Mouse (Mus musculus) liver, embryonic 14.5 days (tissue): ENCODE measurements around the gene Rpn1. TPM values are rescaled to one million over a fixed set of nuclear protein-coding genes. Genes with fewer than 3 reads are reported as not detected.
"Not testable (repeated sequence)": the region's sequence is repeated elsewhere in the genome, so short reads cannot be mapped to it uniquely, and the experiment has no call there.

Experiments used
- ATAC-seq: fragments of 200-750 bp; cut with Nextera tagmentation; 2 replicates; pipeline ENCODE4 v1.8.0; 2017; ENCODE audit warnings: moderate number of reproducible peaks, mild to moderate bottlenecking, moderate library complexity; ENCODE audit not compliant: insufficient read depth
- DNase-seq, 3 experiments: peaks; one replicate each; pipeline ENCODE4 v3.0.0-alpha.2; 2012 to 2013; ENCODE audit warnings: low read depth in 3 of 3, low spot score in 3 of 3
- H3K27ac ChIP-seq: fragments of 300-500 bp; sonication (generic); 2 replicates; pipeline ENCODE4 v1.5.1; 2014; ENCODE audit warnings: moderate library complexity, mild to moderate bottlenecking, control low read depth, inconsistent platforms
- H3K27me3 ChIP-seq: fragments of 300-500 bp; sonication (generic); 2 replicates; pipeline ENCODE4 v1.6.1; 2014; ENCODE audit warnings: mild to moderate bottlenecking, low read length, moderate library complexity; ENCODE audit not compliant: control insufficient read depth, insufficient read depth
- H3K36me3 ChIP-seq: fragments of 300-500 bp; sonication (generic); replicated peaks from 2 replicates; pipeline ENCODE4 v1.6.1; 2014; ENCODE audit warnings: low read depth; ENCODE audit not compliant: control insufficient read depth, insufficient read depth
- H3K4me1 ChIP-seq, 2 experiments: fragments of 200-500 bp in 1 of 2; fragments of 300-500 bp in 1 of 2; sonication (generic) in 1 of 2; replicated peaks; 2 replicates each; pipeline ENCODE4 v1.6.1; 2012 to 2014; ENCODE audit warnings: antibody characterized with exemption in 1 of 2, inconsistent platforms in 1 of 2, low read length in 1 of 2; ENCODE audit not compliant: control insufficient read depth in 2 of 2, insufficient read depth in 2 of 2
- H3K4me2 ChIP-seq: fragments of 300-500 bp; sonication (generic); 2 replicates; pipeline ENCODE4 v1.6.1; 2014; ENCODE audit warnings: low read depth, mild to moderate bottlenecking, control low read depth, moderate library complexity
- H3K4me3 ChIP-seq, 2 experiments: fragments of 200-500 bp in 1 of 2; fragments of 300-500 bp in 1 of 2; sonication (generic) in 1 of 2; 2 replicates each; pipeline ENCODE4 v1.5.1; 2012 to 2014; ENCODE audit warnings: low read depth in 2 of 2, low read length in 2 of 2, mild to moderate bottlenecking in 2 of 2, control low read depth in 1 of 2, inconsistent platforms in 1 of 2, moderate library complexity in 1 of 2; ENCODE audit not compliant: insufficient read depth in 1 of 2
- H3K9ac ChIP-seq: fragments of 300-500 bp; sonication (generic); replicated peaks from 2 replicates; pipeline ENCODE4 v1.6.1; 2014; ENCODE audit warnings: mild to moderate bottlenecking, control low read depth, moderate library complexity
- H3K9me3 ChIP-seq: fragments of 300-500 bp; sonication (generic); 2 replicates; pipeline ENCODE4 v1.6.1; 2016; ENCODE audit warnings: low read length, mixed read lengths; ENCODE audit not compliant: control insufficient read depth
- CTCF ChIP-seq: IDR thresholded peaks from 2 replicates; pipeline ENCODE4 v1.5.1; 2016; ENCODE audit warnings: antibody characterized with exemption, low read depth, control low read depth
- EP300 ChIP-seq: IDR thresholded peaks from 2 replicates; pipeline ENCODE4 v1.6.1; 2016; ENCODE audit warnings: antibody characterized with exemption, low read depth
- WGBS: fragments of 180-500 bp; shearing (Covaris S2); extraction: QIAGEN DNeasy Blood & Tissue Kit; methylation state at CpG from one replicate; pipeline ENCODE4 v1.1.7; 2014; ENCODE audit not compliant: insufficient replicate concordance; 5-methylcytosine and 5-hydroxymethylcytosine counted together
- polyA plus RNA-seq, 2 experiments: library from polyadenylated mRNA; depleted of rRNA in 1 of 2; stranded (reverse) in 1 of 2; unstranded in 1 of 2; fragments of >200 nt; fragmentation: Nextera tagmentation in 1 of 2; extraction: Ambion mirVana in 1 of 2; gene quantifications; 2 replicates each; pipeline versions ENCODE4 v1.2.1 to v1.2.3; 2012 to 2014

Rpn1 gene
- polyA plus RNA-seq, 2 experiments: 81.7 to 172 TPM

DNA sequence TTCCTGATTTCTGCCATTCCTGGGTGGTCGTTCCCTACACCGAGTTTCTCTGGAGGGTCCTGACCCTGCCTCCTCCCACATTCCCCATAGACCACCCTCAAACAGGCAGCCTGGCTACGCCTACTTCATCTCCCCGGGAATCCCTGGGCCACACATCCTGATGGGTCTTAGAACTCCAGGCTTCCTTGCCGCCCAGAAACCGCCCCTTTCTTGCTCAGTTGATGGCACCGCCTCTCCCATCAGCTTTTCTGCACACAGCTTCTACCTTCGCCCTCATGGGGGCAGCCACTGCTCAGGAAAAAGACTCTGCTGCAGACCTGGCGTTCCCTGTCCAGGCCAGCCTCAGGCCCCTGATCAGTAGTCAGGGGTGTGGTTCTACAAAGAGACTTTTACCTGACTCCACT lies 39.6 kb downstream of the Rpn1 start:
- H3K9ac ChIP-seq: 0 out of 2 replicates have a peak overlapping the region, but pooled peaks have one; percentile 34
- TF ChIP-seq CTCF: peak; percentile 65
- TF ChIP-seq EP300: no peak
- DNase-seq (no peak), ATAC-seq (peak; percentile 78)
- WGBS: 2% methylated on average over 9 of the region's 9 CpGs
- H3K4me1 ChIP-seq: peaks cover 4 to 16% of the 10 kb centered on the region in 2 experiments; a peak in 3 of 4 replicates
- no peaks in the 10 kb centered on the region for H3K27me3 ChIP-seq
- H3K36me3 ChIP-seq: no peaks in the 10 kb centered on the region
- peak overlapping the region; percentile 3 to 33; a peak in 3 of 4 replicates for H3K4me3 ChIP-seq
- H3K4me2 ChIP-seq: peak overlapping the region; percentile 52
- H3K9me3 ChIP-seq: no peaks in the 10 kb centered on the region; the same call in 1 of the 2 replicates
- no peak overlapping the region for H3K27ac ChIP-seq

DNA sequence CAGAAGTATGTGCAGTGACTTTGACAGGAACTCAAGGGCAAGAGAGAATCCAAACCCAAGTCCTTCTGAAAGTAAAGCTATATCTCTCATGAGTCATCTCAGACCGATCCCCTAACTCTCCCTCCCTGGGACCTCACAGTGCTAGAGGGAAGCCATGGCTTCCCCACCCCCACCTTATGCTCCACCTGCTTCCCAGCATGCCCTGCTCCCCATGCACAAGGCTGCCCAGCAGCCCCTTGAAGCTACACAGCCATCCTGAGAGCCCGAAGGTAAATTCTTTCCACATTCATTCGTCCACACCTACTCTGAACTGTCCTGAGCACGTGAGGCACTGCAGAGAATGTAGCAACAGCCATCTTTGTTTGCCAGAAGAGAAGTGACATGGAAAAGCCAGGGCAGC lies 40.3 kb downstream of the Rpn1 start:
- 61% methylated on average over 4 of the region's 4 CpGs for WGBS
- Histone ChIP-seq H3K4me1 (peaks cover 4 to 16% of the 10 kb centered on the region in 2 experiments; a peak in 3 of 4 replicates), H3K4me3 (no peak overlapping the region), H3K27ac (no peak overlapping the region), H3K36me3 (no peaks in the 10 kb centered on the region), H3K9ac (no peak overlapping the region), H3K4me2 (no peak overlapping the region), H3K27me3 (no peaks in the 10 kb centered on the region), H3K9me3 (no peaks in the 10 kb centered on the region)
- no peak for ATAC-seq
- no peak for DNase-seq
- no peak for TF ChIP-seq EP300
- TF ChIP-seq CTCF: no peak

DNA sequence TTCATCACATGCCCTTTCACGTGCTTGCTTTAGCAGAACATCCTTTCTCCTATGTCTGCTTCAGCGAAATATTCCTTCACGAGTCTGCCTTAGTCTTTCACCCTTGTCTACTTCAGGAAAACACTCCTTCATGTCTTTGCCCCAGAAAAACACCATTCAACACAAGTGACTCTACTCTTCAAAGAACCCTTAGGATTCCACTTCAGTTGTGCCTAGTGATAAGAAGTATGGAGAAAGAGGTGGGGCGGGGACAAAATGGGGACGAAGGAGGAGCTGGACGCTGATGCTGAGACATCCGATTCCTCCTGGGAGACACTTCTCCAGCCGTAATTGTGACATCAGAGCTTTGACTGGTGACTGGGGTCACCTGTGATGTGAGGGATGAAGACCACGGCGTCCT lies 41.5 kb downstream of the Rpn1 start:
- H3K36me3 ChIP-seq, H3K9ac ChIP-seq, H3K4me2 ChIP-seq, ATAC-seq, H3K9me3 ChIP-seq, DNase-seq, H3K4me3 ChIP-seq, H3K27ac ChIP-seq, H3K27me3 ChIP-seq: not testable (repeated sequence)
- H3K4me1 ChIP-seq: peaks cover 4 to 16% of the 10 kb centered on the region in 2 experiments; a peak in 3 of 4 replicates
- WGBS: 78% methylated on average over 10 of the region's 10 CpGs

DNA sequence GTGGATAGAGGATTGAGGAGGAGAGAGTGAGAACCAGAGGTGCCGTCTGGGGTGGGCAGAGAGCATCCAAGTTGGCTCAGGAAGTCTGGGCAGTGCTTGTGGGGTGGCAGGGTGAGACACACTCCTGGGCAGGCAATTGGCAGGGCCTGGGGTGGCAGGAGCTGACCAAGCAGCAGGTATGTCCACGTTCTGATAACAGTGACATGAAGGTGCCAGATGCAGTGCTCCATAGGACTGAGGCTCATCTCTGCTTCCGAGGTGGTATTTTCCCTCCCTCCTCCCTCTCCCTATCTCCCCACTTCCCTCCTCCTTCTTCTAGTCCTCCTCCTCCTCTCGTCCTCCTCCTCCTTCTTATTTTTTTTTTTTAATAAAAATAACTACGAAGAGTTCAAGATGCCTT lies 47.2 kb downstream of the Rpn1 start:
- H3K36me3 ChIP-seq: no peaks in the 10 kb centered on the region
- no peak overlapping the region for H3K4me2 ChIP-seq

DNA sequence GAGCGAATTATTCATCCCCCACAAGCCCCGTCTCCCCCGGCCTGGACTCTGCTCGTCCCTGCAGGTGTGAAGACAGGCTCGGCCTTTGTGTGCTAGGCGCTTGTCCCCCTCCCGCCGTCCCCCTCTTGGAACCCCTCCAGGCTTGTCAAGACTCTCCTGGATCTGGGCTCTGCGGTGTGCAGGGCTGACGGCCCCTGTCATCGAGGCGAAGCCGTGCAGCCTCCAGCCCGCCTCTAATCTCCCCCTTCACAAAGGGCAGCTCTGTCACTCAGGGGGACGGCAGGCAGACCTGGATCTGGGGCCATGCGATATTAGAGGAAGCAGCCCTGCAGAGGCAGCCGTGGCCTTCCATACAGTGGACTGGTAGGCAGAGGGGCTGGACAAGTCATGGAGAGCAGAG lies 47.8 kb downstream of the Rpn1 start:
- ATAC-seq (no peak), DNase-seq (no peak)
- Histone ChIP-seq H3K4me1 (no peaks in the 10 kb centered on the region), H3K36me3 (no peaks in the 10 kb centered on the region), H3K27me3 (peaks cover 4% of the 10 kb centered on the region; the same call in 1 of the 2 replicates), H3K4me3 (no peak overlapping the region), H3K9ac (no peak overlapping the region), H3K27ac (no peak overlapping the region), H3K4me2 (no peak overlapping the region), H3K9me3 (no peaks in the 10 kb centered on the region)
- 12% methylated on average over 17 of the region's 17 CpGs for WGBS
- no peak for TF ChIP-seq CTCF
- TF ChIP-seq EP300: no peak

More for the DNA sequence above, 47.2 kb downstream of the Rpn1 start:
- no peak overlapping the region for H3K9ac ChIP-seq
- TF ChIP-seq EP300 (no peak), CTCF (no peak)
- no peak overlapping the region for H3K4me3 ChIP-seq
- no peaks in the 10 kb centered on the region; the same call in 1 of the 2 replicates for H3K27me3 ChIP-seq
- no peak for ATAC-seq
- no peak for DNase-seq
- no peak overlapping the region for H3K27ac ChIP-seq
- no peaks in the 10 kb centered on the region for H3K4me1 ChIP-seq
- no peaks in the 10 kb centered on the region for H3K9me3 ChIP-seq
- WGBS: 32% methylated on average over 4 of the region's 5 CpGs
